Mouse (Mus musculus) right cerebral cortex, adult 18-20 months (tissue): ENCODE results near the gene Huwe1.

ENCODE experiments used
- DNase-seq: peaks from one replicate; pipeline ENCODE4 v3.0.0; 2022; ENCODE audit warnings: mixed read lengths

The Huwe1 gene

GRCm38 (mm10) chrX:151800701-151801511 lies at the start of gene Huwe1:
Huwe1 (plus strand) TSS chrX:151800807.
- DNase-seq, result peak; percentile 56

GRCm38 (mm10) chrX:151780348-151780747 lies 20.3 kb upstream of the Huwe1 start:
- DNase-seq, result no peak

- DNase-seq, result no peak
These were observed 17.7 kb upstream of the Huwe1 start for GRCm38 (mm10) chrX:151782939-151783338.

GRCm38 (mm10) chrX:151792766-151793165 lies 7.8 kb upstream of the Huwe1 start:
- DNase-seq, result no peak

GRCm38 (mm10) chrX:151797970-151798369 lies 2.6 kb upstream of the Huwe1 start:
- no peak for DNase-seq

- DNase-seq, result no peak
These were observed 1.8 kb downstream of the Huwe1 start for GRCm38 (mm10) chrX:151802328-151802955.

- DNase-seq, result peak; percentile 96
These were observed 2.6 kb downstream of the Huwe1 start for GRCm38 (mm10) chrX:151802956-151803776.

- DNase-seq, result peak; percentile 31
These were observed 3.1 kb downstream of the Huwe1 start for GRCm38 (mm10) chrX:151803777-151804101.

- DNase-seq, result no peak
These were observed 3.8 kb downstream of the Huwe1 start for GRCm38 (mm10) chrX:151804388-151804787.

- DNase-seq, result no peak
These were observed 10.9 kb downstream of the Huwe1 start for GRCm38 (mm10) chrX:151811481-151811880.

- DNase-seq, result no peak
These were observed 13.0 kb downstream of the Huwe1 start for GRCm38 (mm10) chrX:151813656-151814055.

- no peak for DNase-seq
These were observed 17.1 kb downstream of the Huwe1 start for GRCm38 (mm10) chrX:151817712-151818111.

- no peak for DNase-seq
These were observed 28.4 kb downstream of the Huwe1 start for GRCm38 (mm10) chrX:151828971-151829370.

GRCm38 (mm10) chrX:151831260-151831659 lies 30.7 kb downstream of the Huwe1 start:
- no peak for DNase-seq

GRCm38 (mm10) chrX:151832982-151833381 lies 32.4 kb downstream of the Huwe1 start:
- no peak for DNase-seq

GRCm38 (mm10) chrX:151859436-151859835 lies 58.8 kb downstream of the Huwe1 start:
- DNase-seq, result no peak

- DNase-seq, result no peak
These were observed 110.1 kb downstream of the Huwe1 start for GRCm38 (mm10) chrX:151910692-151911091.

- DNase-seq, result no peak
These were observed 111.7 kb downstream of the Huwe1 start for GRCm38 (mm10) chrX:151912267-151912666.

GRCm38 (mm10) chrX:151929390-151929789 lies 128.8 kb downstream of the Huwe1 start:
- no peak for DNase-seq

- no peak for DNase-seq
These were observed 138.2 kb downstream of the Huwe1 start for GRCm38 (mm10) chrX:151938852-151939251.

GRCm38 (mm10) chrX:151946986-151947385 lies 146.4 kb downstream of the Huwe1 start:
- no peak for DNase-seq

- no peak for DNase-seq
These were observed 147.2 kb downstream of the Huwe1 start for GRCm38 (mm10) chrX:151947781-151948180.

GRCm38 (mm10) chrX:151950231-151950630 lies 149.6 kb downstream of the Huwe1 start:
- no peak for DNase-seq

- no peak for DNase-seq
These were observed 150.6 kb downstream of the Huwe1 start for GRCm38 (mm10) chrX:151951181-151951580.
